Mouse (Mus musculus) E14TG2a.4 (cell line): ENCODE measurements at regions not wholly inside any gene's neighbourhood (a gene's known extent, or its start where the extent isn't known, plus 50 kb on each side); places are given as distances from the start of the nearest gene placed in this dataset.

Source experiments
- CTCF ChIP-seq: conservative IDR thresholded peaks from 2 replicates; pipeline ENCODE4 v1.5.1; 2014; ENCODE audit warnings: low read length
- NANOG ChIP-seq: IDR thresholded peaks from 2 replicates; pipeline ENCODE4 v1.6.1; 2014; ENCODE audit warnings: borderline replicate concordance, low read length, mixed read lengths
- POU5F1 ChIP-seq: IDR thresholded peaks from 2 replicates; pipeline ENCODE4 v1.6.1; 2014; ENCODE audit warnings: low read length, borderline replicate concordance

GRCm38 (mm10) chr17:93355238-93355637 is 156.4 kb downstream of the Adcyap1 start:
- TF ChIP-seq CTCF = no peak
- no peak for TF ChIP-seq POU5F1
- no peak for TF ChIP-seq NANOG
